14 mouse cellular contexts compared by ENCODE assay signal in genomic region chr4:134488211-134488610, GRCm38 (mm10).
"Had no signal": no experiment of that assay in that cellular context is flagged by ENCODE, and none has a peak within 500 bp of the region (broad histone marks: within the 10 kb centered on the region; RNA-seq: fewer than 3 reads in every experiment).

No protein-coding gene starts in this region.

- H3K9ac ChIP-seq: hindbrain, embryonic 13.5 days; limb, embryonic 13.5 days; liver, embryonic 14.5 days; midbrain, embryonic 12.5 days; stomach, embryonic 15.5 days had no signal

- DNase-seq: kidney, adult 11 months; kidney, adult 9 months; layer of hippocampus, adult 9-11 months; layer of hippocampus, postnatal 36 days; left cerebral cortex, postnatal 4 days; right cerebral cortex, postnatal 14 days; thymus, postnatal 14 days had no signal

- H3K4me3 ChIP-seq: hindbrain, embryonic 13.5 days; limb, embryonic 13.5 days; midbrain, embryonic 12.5 days; stomach, embryonic 15.5 days had no signal

- H3K4me2 ChIP-seq: hindbrain, embryonic 13.5 days; limb, embryonic 13.5 days; midbrain, embryonic 12.5 days; stomach, embryonic 15.5 days had no signal

- H3K27me3 ChIP-seq: hindbrain, embryonic 13.5 days; limb, embryonic 13.5 days; midbrain, embryonic 12.5 days; stomach, embryonic 15.5 days had no signal

- H3K36me3 ChIP-seq: hindbrain, embryonic 13.5 days; limb, embryonic 13.5 days; midbrain, embryonic 12.5 days; stomach, embryonic 15.5 days had no signal

- H3K9me3 ChIP-seq: hindbrain, embryonic 13.5 days; limb, embryonic 13.5 days; midbrain, embryonic 12.5 days; stomach, embryonic 15.5 days had no signal

- H3K4me1 ChIP-seq: hindbrain, embryonic 13.5 days; limb, embryonic 13.5 days; midbrain, embryonic 12.5 days; stomach, embryonic 15.5 days had no signal

- H3K27ac ChIP-seq: hindbrain, embryonic 13.5 days; hindbrain, postnatal 0 days; kidney, postnatal 0 days; limb, embryonic 13.5 days; liver, embryonic 14.5 days; midbrain, embryonic 12.5 days; stomach, embryonic 15.5 days had no signal

- ATAC-seq: hindbrain, postnatal 0 days had no signal
